Mouse (Mus musculus) kidney, embryonic 14.5 days (tissue): ENCODE measurements at regions not wholly inside any gene's neighbourhood (a gene's known extent, or its start where the extent isn't known, plus 50 kb on each side); places are given as distances from the start of the nearest gene placed in this dataset.
A peak's percentile ranks its signal among the peaks of the same experiment; 100 is the strongest.

ENCODE experiments used
- ATAC-seq: fragments of 200-750 bp; cut with Nextera tagmentation; 2 replicates; pipeline ENCODE4 v1.8.0; 2017; ENCODE audit warnings: moderate number of reproducible peaks, mild to moderate bottlenecking, moderate TSS enrichment, moderate library complexity; ENCODE audit not compliant: low FRiP score, low TSS enrichment
- H3K27ac ChIP-seq: fragments of 300-500 bp; sonication (generic); 2 replicates; pipeline ENCODE4 v1.5.1; 2014; ENCODE audit warnings: low read depth, mild to moderate bottlenecking, low read length, moderate library complexity, mixed read lengths
- H3K27me3 ChIP-seq: fragments of 300-500 bp; sonication (generic); 2 replicates; pipeline ENCODE4 v1.6.1; 2014; ENCODE audit warnings: mild to moderate bottlenecking, low read length; ENCODE audit not compliant: control insufficient read depth, insufficient read depth
- H3K36me3 ChIP-seq: fragments of 300-500 bp; sonication (generic); 2 replicates; pipeline ENCODE4 v1.6.1; 2014; ENCODE audit warnings: low read length, mixed read lengths; ENCODE audit not compliant: control insufficient read depth, insufficient read depth
- H3K4me1 ChIP-seq: fragments of 300-500 bp; sonication (generic); 2 replicates; pipeline ENCODE4 v1.6.1; 2014; ENCODE audit warnings: low read length, mixed read lengths; ENCODE audit not compliant: control insufficient read depth, insufficient read depth
- H3K4me2 ChIP-seq: fragments of 300-500 bp; sonication (generic); replicated peaks from 2 replicates; pipeline ENCODE4 v1.6.1; 2014; ENCODE audit warnings: low read depth, mild to moderate bottlenecking, low read length
- H3K4me3 ChIP-seq: fragments of 300-500 bp; sonication (generic); 2 replicates; pipeline ENCODE4 v1.5.1; 2014; ENCODE audit warnings: mild to moderate bottlenecking, low read length
- H3K9ac ChIP-seq: fragments of 300-500 bp; sonication (generic); 2 replicates; pipeline ENCODE4 v1.6.1; 2014; ENCODE audit warnings: low read depth, mild to moderate bottlenecking, low read length, moderate library complexity
- H3K9me3 ChIP-seq: fragments of 300-500 bp; sonication (generic); 2 replicates; pipeline ENCODE4 v1.6.1; 2016; ENCODE audit warnings: low read length; ENCODE audit not compliant: control insufficient read depth
- WGBS: fragments of 180-500 bp; shearing (Covaris S2); extraction: QIAGEN DNeasy Blood & Tissue Kit; methylation state at CpG from one replicate; pipeline ENCODE4 v1.1.7; 2014; 5-methylcytosine and 5-hydroxymethylcytosine counted together

- 37% methylated on average over 5 of the region's 5 CpGs for WGBS
- H3K27me3 ChIP-seq: no peaks in the 10 kb centered on the region
- no peak for ATAC-seq
- H3K4me3 ChIP-seq: no peak overlapping the region
- no peaks in the 10 kb centered on the region for H3K9me3 ChIP-seq
- H3K4me2 ChIP-seq: no peak overlapping the region
- no peak overlapping the region for H3K27ac ChIP-seq
- H3K36me3 ChIP-seq: no peaks in the 10 kb centered on the region
- no peak overlapping the region for H3K9ac ChIP-seq
- peaks cover 10% of the 10 kb centered on the region; the same call in 1 of the 2 replicates for H3K4me1 ChIP-seq
Measured at GRCm38 (mm10) chr10:120640847-120641246, 164.6 kb upstream of the Hmga2 start.

GRCm38 (mm10) chr10:120638316-120638715, 162.0 kb upstream of the Hmga2 start:
- Histone ChIP-seq H3K27ac (no peak overlapping the region), H3K27me3 (no peaks in the 10 kb centered on the region), H3K9me3 (no peaks in the 10 kb centered on the region), H3K4me2 (no peak overlapping the region), H3K9ac (no peak overlapping the region), H3K4me3 (no peak overlapping the region), H3K36me3 (no peaks in the 10 kb centered on the region), H3K4me1 (peaks cover 11% of the 10 kb centered on the region; the same call in 1 of the 2 replicates)
- ATAC-seq: no peak
- WGBS: 60% methylated on average over 4 of the region's 4 CpGs

- 57% methylated on average over 21 of the region's 21 CpGs for WGBS
- Histone ChIP-seq H3K4me3 (no peak overlapping the region), H3K4me1 (peaks cover 11% of the 10 kb centered on the region; the same call in 1 of the 2 replicates), H3K36me3 (no peaks in the 10 kb centered on the region), H3K27ac (no peak overlapping the region), H3K9ac (no peak overlapping the region), H3K27me3 (no peaks in the 10 kb centered on the region), H3K4me2 (no peak overlapping the region), H3K9me3 (no peaks in the 10 kb centered on the region)
- 0 out of 2 replicates have a peak, but pooled peaks have one; percentile 24 for ATAC-seq
Measured at GRCm38 (mm10) chr10:120635818-120636543, 159.7 kb upstream of the Hmga2 start.

GRCm38 (mm10) chr10:120635194-120635593, 158.9 kb upstream of the Hmga2 start:
- no peaks in the 10 kb centered on the region for H3K27me3 ChIP-seq
- 54% methylated on average over 5 of the region's 5 CpGs for WGBS
- no peaks in the 10 kb centered on the region for H3K36me3 ChIP-seq
- H3K4me1 ChIP-seq: peaks cover 11% of the 10 kb centered on the region; the same call in 1 of the 2 replicates
- H3K4me2 ChIP-seq: no peak overlapping the region
- H3K27ac ChIP-seq: no peak overlapping the region
- no peak overlapping the region for H3K4me3 ChIP-seq
- no peaks in the 10 kb centered on the region for H3K9me3 ChIP-seq
- no peak overlapping the region for H3K9ac ChIP-seq
- no peak for ATAC-seq

GRCm38 (mm10) chr10:120632071-120632470, 155.8 kb upstream of the Hmga2 start:
- Histone ChIP-seq H3K36me3 (no peaks in the 10 kb centered on the region), H3K4me2 (no peak overlapping the region), H3K4me3 (no peak overlapping the region), H3K4me1 (peaks cover 11% of the 10 kb centered on the region; the same call in 1 of the 2 replicates), H3K27ac (no peak overlapping the region), H3K9ac (no peak overlapping the region), H3K9me3 (no peaks in the 10 kb centered on the region), H3K27me3 (no peaks in the 10 kb centered on the region)
- no peak for ATAC-seq
- WGBS: 73% methylated on average over 2 of the region's 2 CpGs

GRCm38 (mm10) chr10:120628066-120628465, 151.8 kb upstream of the Hmga2 start:
- H3K9me3 ChIP-seq: no peaks in the 10 kb centered on the region
- ATAC-seq: no peak
- H3K9ac ChIP-seq: no peak overlapping the region
- H3K4me1 ChIP-seq: no peaks in the 10 kb centered on the region
- no peak overlapping the region for H3K4me3 ChIP-seq
- no peaks in the 10 kb centered on the region for H3K36me3 ChIP-seq
- WGBS: 86% methylated on average over 5 of the region's 5 CpGs
- H3K4me2 ChIP-seq: no peak overlapping the region
- H3K27me3 ChIP-seq: no peaks in the 10 kb centered on the region
- no peak overlapping the region for H3K27ac ChIP-seq

- H3K9me3 ChIP-seq: no peaks in the 10 kb centered on the region
- ATAC-seq: no peak
- no peaks in the 10 kb centered on the region for H3K4me1 ChIP-seq
- no peak overlapping the region for H3K4me3 ChIP-seq
- H3K9ac ChIP-seq: no peak overlapping the region
- no peak overlapping the region for H3K27ac ChIP-seq
- WGBS: 74% methylated on average over 5 of the region's 5 CpGs
- H3K4me2 ChIP-seq: no peak overlapping the region
- H3K27me3 ChIP-seq: no peaks in the 10 kb centered on the region
- no peaks in the 10 kb centered on the region for H3K36me3 ChIP-seq
Measured at GRCm38 (mm10) chr10:120625474-120625873, 149.2 kb upstream of the Hmga2 start.

GRCm38 (mm10) chr10:120624203-120624942, 148.1 kb upstream of the Hmga2 start:
- Histone ChIP-seq H3K36me3 (no peaks in the 10 kb centered on the region), H3K9ac (no peak overlapping the region), H3K27ac (no peak overlapping the region), H3K4me1 (no peaks in the 10 kb centered on the region), H3K4me3 (no peak overlapping the region), H3K9me3 (no peaks in the 10 kb centered on the region), H3K27me3 (no peaks in the 10 kb centered on the region), H3K4me2 (no peak overlapping the region)
- 54% methylated on average over 10 of the region's 10 CpGs for WGBS
- ATAC-seq: no peak

- H3K4me2 ChIP-seq: no peak overlapping the region
- no peak for ATAC-seq
- no peak overlapping the region for H3K27ac ChIP-seq
- no peaks in the 10 kb centered on the region for H3K9me3 ChIP-seq
- H3K36me3 ChIP-seq: no peaks in the 10 kb centered on the region
- H3K4me1 ChIP-seq: peaks cover 12% of the 10 kb centered on the region
- H3K27me3 ChIP-seq: no peaks in the 10 kb centered on the region
- no peak overlapping the region for H3K9ac ChIP-seq
- no peak overlapping the region for H3K4me3 ChIP-seq
- WGBS: 47% methylated on average over 5 of the region's 5 CpGs
Measured at GRCm38 (mm10) chr10:120616406-120617015, 140.2 kb upstream of the Hmga2 start.
